Mouse (Mus musculus): ENCODE results near the gene Ift122.

Gene Ift122

GRCm38 (mm10) chr6:115959151-115959691 lies 106.0 kb downstream of the Ift122 start:
- no peak for DNase-seq (ENCODE audit: low spot score)

- DNase-seq (ENCODE audit: low spot score), result no peak
These were observed 107.1 kb downstream of the Ift122 start for GRCm38 (mm10) chr6:115960322-115960721.

- DNase-seq (ENCODE audit: low spot score), result no peak
These were observed 108.5 kb downstream of the Ift122 start for GRCm38 (mm10) chr6:115961743-115962142.

- DNase-seq (ENCODE audit: low spot score), result no peak
These were observed 109.3 kb downstream of the Ift122 start for GRCm38 (mm10) chr6:115962439-115963085.

- DNase-seq (ENCODE audit: low spot score), result no peak
These were observed 110.4 kb downstream of the Ift122 start for GRCm38 (mm10) chr6:115963656-115964055.

- no peak for DNase-seq (ENCODE audit: low spot score)
These were observed 113.1 kb downstream of the Ift122 start for GRCm38 (mm10) chr6:115966227-115966966.

GRCm38 (mm10) chr6:115967291-115967880 lies 114.1 kb downstream of the Ift122 start:
- DNase-seq (ENCODE audit: low spot score), result no peak

GRCm38 (mm10) chr6:115968086-115968485 lies 114.8 kb downstream of the Ift122 start:
- DNase-seq (ENCODE audit: low spot score), result no peak

GRCm38 (mm10) chr6:115968700-115969099 lies 115.4 kb downstream of the Ift122 start:
- no peak for DNase-seq (ENCODE audit: low spot score)

- DNase-seq (ENCODE audit: low spot score), result no peak
These were observed 115.8 kb downstream of the Ift122 start for GRCm38 (mm10) chr6:115969103-115969502.

GRCm38 (mm10) chr6:115969952-115970351 lies 116.7 kb downstream of the Ift122 start:
- no peak for DNase-seq (ENCODE audit: low spot score)

- DNase-seq (ENCODE audit: low spot score), result peak; percentile 18
These were observed 118.2 kb downstream of the Ift122 start for GRCm38 (mm10) chr6:115971273-115972060.

- DNase-seq (ENCODE audit: low spot score), result no peak
These were observed 119.0 kb downstream of the Ift122 start for GRCm38 (mm10) chr6:115972083-115972764.

- DNase-seq (ENCODE audit: low spot score), result no peak
These were observed 120.0 kb downstream of the Ift122 start for GRCm38 (mm10) chr6:115973139-115973875.

- DNase-seq (ENCODE audit: low spot score), result no peak
These were observed 120.8 kb downstream of the Ift122 start for GRCm38 (mm10) chr6:115973881-115974662.

- DNase-seq (ENCODE audit: low spot score), result no peak
These were observed 122.3 kb downstream of the Ift122 start for GRCm38 (mm10) chr6:115975606-115976005.
